Mouse (Mus musculus): ENCODE results near the gene Rlbp1. TPM values are rescaled to one million over a fixed set of nuclear protein-coding genes. Genes with fewer than 3 reads are reported as not detected.

The Rlbp1 gene
- polyA plus RNA-seq (2015; fragmentation: Nextera tagmentation; extraction: Ambion mirVana), result 0.14 and 0.39 TPM in 2 replicates

GRCm38 (mm10) chr7:79386422-79387133 is at the start of gene Rlbp1:
Gene Rlbp1 (minus strand): TSS chr7:79387048.
- no peaks in the 10 kb centered on the region for H3K9me3 ChIP-seq (replicated peaks)
- no peak within 1 kb of the TSS for H3K4me2 ChIP-seq
- ATAC-seq (replicated peaks; ENCODE audit: low FRiP score), result no peak
- H3K4me1 ChIP-seq, result peaks cover 6% of the 10 kb centered on the region
- no peak within 1 kb of the TSS for H3K4me3 ChIP-seq (replicated peaks)
- 66% methylated on average over 16 of the region's 16 CpGs for WGBS
- H3K36me3 ChIP-seq, result no peaks in the 10 kb centered on the region
- no peak within 1 kb of the TSS for H3K27ac ChIP-seq
- no peaks in the 10 kb centered on the region for H3K27me3 ChIP-seq
- no peak within 1 kb of the TSS for H3K9ac ChIP-seq

GRCm38 (mm10) chr7:79428243-79428642 is 41.4 kb upstream of the Rlbp1 start:
- Histone ChIP-seq H3K4me3 (replicated peaks) (no peak overlapping the region), H3K27ac (no peak overlapping the region), H3K9ac (no peak overlapping the region), H3K36me3 (peaks cover 10% of the 10 kb centered on the region; the same call in 1 of the 2 replicates), H3K4me1 (no peaks in the 10 kb centered on the region), H3K27me3 (no peaks in the 10 kb centered on the region), H3K4me2 (no peak overlapping the region), H3K9me3 (replicated peaks) (no peaks in the 10 kb centered on the region)
- no peak for ATAC-seq (replicated peaks; ENCODE audit: low FRiP score)
- WGBS, result 69% methylated on average over 5 of the region's 5 CpGs

GRCm38 (mm10) chr7:79425804-79426203 is 39.0 kb upstream of the Rlbp1 start:
- no peak overlapping the region for H3K9ac ChIP-seq
- no peaks in the 10 kb centered on the region for H3K4me1 ChIP-seq
- H3K4me2 ChIP-seq, result no peak overlapping the region
- H3K27ac ChIP-seq, result no peak overlapping the region
- H3K36me3 ChIP-seq, result peaks cover 16% of the 10 kb centered on the region
- WGBS, result 85% methylated on average over 10 of the region's 10 CpGs
- H3K4me3 ChIP-seq (replicated peaks), result no peak overlapping the region
- no peaks in the 10 kb centered on the region for H3K27me3 ChIP-seq
- ATAC-seq (replicated peaks; ENCODE audit: low FRiP score), result no peak
- H3K9me3 ChIP-seq (replicated peaks), result no peaks in the 10 kb centered on the region

GRCm38 (mm10) chr7:79422876-79423275 is 36.0 kb upstream of the Rlbp1 start:
- no peaks in the 10 kb centered on the region for H3K4me1 ChIP-seq
- ATAC-seq (replicated peaks; ENCODE audit: low FRiP score), result no peak
- WGBS, result 97% methylated on average over 10 of the region's 10 CpGs

GRCm38 (mm10) chr7:79419950-79420349 is 33.1 kb upstream of the Rlbp1 start:
- Histone ChIP-seq H3K36me3 (peaks cover 13% of the 10 kb centered on the region), H3K9me3 (replicated peaks) (no peaks in the 10 kb centered on the region), H3K4me1 (no peaks in the 10 kb centered on the region), H3K27me3 (no peaks in the 10 kb centered on the region), H3K4me3 (replicated peaks) (no peak overlapping the region), H3K4me2 (no peak overlapping the region), H3K27ac (no peak overlapping the region), H3K9ac (no peak overlapping the region)
- WGBS, result 87% methylated on average over 7 of the region's 7 CpGs
- no peak for ATAC-seq (replicated peaks; ENCODE audit: low FRiP score)

More at GRCm38 (mm10) chr7:79422876-79423275, 36.0 kb upstream of the Rlbp1 start:
- Histone ChIP-seq H3K4me3 (replicated peaks) (no peak overlapping the region), H3K9ac (no peak overlapping the region), H3K27me3 (no peaks in the 10 kb centered on the region), H3K36me3 (peaks cover 19% of the 10 kb centered on the region), H3K27ac (no peak overlapping the region), H3K9me3 (replicated peaks) (no peaks in the 10 kb centered on the region), H3K4me2 (no peak overlapping the region)

GRCm38 (mm10) chr7:79414449-79415375 is 27.9 kb upstream of the Rlbp1 start:
- H3K27me3 ChIP-seq, result no peaks in the 10 kb centered on the region
- no peak overlapping the region for H3K27ac ChIP-seq
- H3K9me3 ChIP-seq (replicated peaks), result no peaks in the 10 kb centered on the region
- WGBS, result 64% methylated on average over 18 of the region's 18 CpGs
- H3K9ac ChIP-seq, result no peak overlapping the region
- peaks cover 20% of the 10 kb centered on the region; the same call in 1 of the 2 replicates for H3K36me3 ChIP-seq
- no peak for ATAC-seq (replicated peaks; ENCODE audit: low FRiP score)
- no peaks in the 10 kb centered on the region for H3K4me1 ChIP-seq
- no peak overlapping the region for H3K4me3 ChIP-seq (replicated peaks)
- H3K4me2 ChIP-seq, result no peak overlapping the region

- no peak overlapping the region for H3K9ac ChIP-seq
Observed at GRCm38 (mm10) chr7:79400296-79400695, 13.4 kb upstream of the Rlbp1 start.

GRCm38 (mm10) chr7:79398971-79399370 is 12.1 kb upstream of the Rlbp1 start:
- Histone ChIP-seq H3K4me2 (no peak overlapping the region), H3K27me3 (no peaks in the 10 kb centered on the region), H3K27ac (no peak overlapping the region), H3K9ac (no peak overlapping the region), H3K4me3 (replicated peaks) (no peak overlapping the region), H3K36me3 (no peaks in the 10 kb centered on the region; the same call in 1 of the 2 replicates), H3K9me3 (replicated peaks) (no peaks in the 10 kb centered on the region), H3K4me1 (peaks cover 7% of the 10 kb centered on the region)
- no peak for ATAC-seq (replicated peaks; ENCODE audit: low FRiP score)
- WGBS, result 81% methylated on average over 12 of the region's 12 CpGs

More at GRCm38 (mm10) chr7:79400296-79400695, 13.4 kb upstream of the Rlbp1 start:
- WGBS, result 87% methylated on average over 3 of the region's 3 CpGs
- ATAC-seq (replicated peaks; ENCODE audit: low FRiP score), result no peak
- H3K27me3 ChIP-seq, result no peaks in the 10 kb centered on the region
- H3K4me2 ChIP-seq, result no peak overlapping the region
- H3K27ac ChIP-seq, result no peak overlapping the region
- H3K36me3 ChIP-seq, result no peaks in the 10 kb centered on the region; the same call in 1 of the 2 replicates
- no peak overlapping the region for H3K4me3 ChIP-seq (replicated peaks)
- H3K9me3 ChIP-seq (replicated peaks), result no peaks in the 10 kb centered on the region
- peaks cover 7% of the 10 kb centered on the region for H3K4me1 ChIP-seq

- ATAC-seq (replicated peaks; ENCODE audit: low FRiP score), result no peak
- H3K27me3 ChIP-seq, result no peaks in the 10 kb centered on the region
- no peaks in the 10 kb centered on the region; the same call in 1 of the 2 replicates for H3K36me3 ChIP-seq
- H3K4me3 ChIP-seq (replicated peaks), result no peak overlapping the region
- H3K27ac ChIP-seq, result no peak overlapping the region
- peaks cover 7% of the 10 kb centered on the region for H3K4me1 ChIP-seq
- no peaks in the 10 kb centered on the region for H3K9me3 ChIP-seq (replicated peaks)
- WGBS, result 75% methylated on average over 8 of the region's 8 CpGs
- no peak overlapping the region for H3K9ac ChIP-seq
- no peak overlapping the region for H3K4me2 ChIP-seq
Observed at GRCm38 (mm10) chr7:79398426-79398825, 11.6 kb upstream of the Rlbp1 start.

GRCm38 (mm10) chr7:79397446-79397963 is 10.7 kb upstream of the Rlbp1 start:
- WGBS, result 42% methylated on average over 10 of the region's 10 CpGs
- H3K4me3 ChIP-seq (replicated peaks), result no peak overlapping the region

GRCm38 (mm10) chr7:79395186-79395585 is 8.3 kb upstream of the Rlbp1 start:
- Histone ChIP-seq H3K36me3 (no peaks in the 10 kb centered on the region), H3K4me3 (replicated peaks) (no peak overlapping the region), H3K9ac (no peak overlapping the region), H3K9me3 (replicated peaks) (no peaks in the 10 kb centered on the region), H3K4me2 (no peak overlapping the region), H3K4me1 (peaks cover 18% of the 10 kb centered on the region), H3K27me3 (no peaks in the 10 kb centered on the region), H3K27ac (no peak overlapping the region)
- WGBS, result 90% methylated on average over 7 of the region's 7 CpGs
- no peak for ATAC-seq (replicated peaks; ENCODE audit: low FRiP score)

More at GRCm38 (mm10) chr7:79397446-79397963, 10.7 kb upstream of the Rlbp1 start:
- 0 out of 2 replicates have a peak overlapping the region, but pooled peaks have one; percentile 9 for H3K27ac ChIP-seq
- ATAC-seq (replicated peaks; ENCODE audit: low FRiP score), result no peak
- H3K36me3 ChIP-seq, result no peaks in the 10 kb centered on the region; the same call in 1 of the 2 replicates
- H3K27me3 ChIP-seq, result no peaks in the 10 kb centered on the region
- no peak overlapping the region for H3K4me2 ChIP-seq
- H3K4me1 ChIP-seq, result peaks cover 15% of the 10 kb centered on the region
- no peaks in the 10 kb centered on the region for H3K9me3 ChIP-seq (replicated peaks)
- H3K9ac ChIP-seq, result no peak overlapping the region

GRCm38 (mm10) chr7:79394666-79395065 is 7.8 kb upstream of the Rlbp1 start:
- Histone ChIP-seq H3K27ac (no peak overlapping the region), H3K4me3 (replicated peaks) (no peak overlapping the region), H3K9me3 (replicated peaks) (no peaks in the 10 kb centered on the region), H3K9ac (no peak overlapping the region), H3K27me3 (no peaks in the 10 kb centered on the region), H3K36me3 (no peaks in the 10 kb centered on the region), H3K4me1 (peaks cover 18% of the 10 kb centered on the region), H3K4me2 (no peak overlapping the region)
- 67% methylated on average over 7 of the region's 7 CpGs for WGBS
- ATAC-seq (replicated peaks; ENCODE audit: low FRiP score), result no peak
